Mouse (Mus musculus) intestine, postnatal 0 days (tissue): ENCODE measurements at regions not wholly inside any gene's neighbourhood (a gene's known extent, or its start where the extent isn't known, plus 50 kb on each side); places are given as distances from the start of the nearest gene placed in this dataset.

Experiments used
- ATAC-seq: fragments of 200-750 bp; cut with Nextera tagmentation; 2 replicates; pipeline ENCODE4 v1.8.0; 2017; ENCODE audit warnings: mild to moderate bottlenecking, moderate TSS enrichment, moderate library complexity
- H3K27ac ChIP-seq: fragments of 300-500 bp; sonication (generic); 2 replicates; pipeline ENCODE4 v1.5.1; 2014; ENCODE audit warnings: mild to moderate bottlenecking, low read depth, low read length, moderate library complexity
- H3K27me3 ChIP-seq: fragments of 300-500 bp; sonication (generic); replicated peaks from 2 replicates; pipeline ENCODE4 v1.6.1; 2014; ENCODE audit warnings: low read length, mixed read lengths; ENCODE audit not compliant: control insufficient read depth, insufficient read depth
- H3K36me3 ChIP-seq: fragments of 300-500 bp; sonication (generic); 2 replicates; pipeline ENCODE4 v1.6.1; 2014; ENCODE audit warnings: mild to moderate bottlenecking, moderate library complexity; ENCODE audit not compliant: control insufficient read depth, insufficient read depth
- H3K4me1 ChIP-seq: fragments of 300-500 bp; sonication (generic); replicated peaks from 2 replicates; pipeline ENCODE4 v1.6.1; 2014; ENCODE audit warnings: antibody characterized with exemption, low read length, mixed read lengths; ENCODE audit not compliant: control insufficient read depth, insufficient read depth
- H3K4me2 ChIP-seq: fragments of 300-500 bp; sonication (generic); replicated peaks from 2 replicates; pipeline ENCODE4 v1.6.1; 2014; ENCODE audit warnings: low read depth, mild to moderate bottlenecking, moderate library complexity
- H3K4me3 ChIP-seq: fragments of 300-500 bp; sonication (generic); 2 replicates; pipeline ENCODE4 v1.5.1; 2014; ENCODE audit warnings: low read depth, low read length
- H3K9ac ChIP-seq: fragments of 300-500 bp; sonication (generic); 2 replicates; pipeline ENCODE4 v1.6.1; 2014; ENCODE audit warnings: mild to moderate bottlenecking, low read depth, low read length
- H3K9me3 ChIP-seq: fragments of 300-500 bp; sonication (generic); 2 replicates; pipeline ENCODE4 v1.6.1; 2016; ENCODE audit warnings: mixed run types; ENCODE audit not compliant: control insufficient read depth
- CTCF ChIP-seq: sonication (generic); IDR thresholded peaks from 2 replicates; pipeline ENCODE4 v1.5.1; 2016; ENCODE audit warnings: low read depth, mild to moderate bottlenecking, control low read depth, antibody characterized with exemption, moderate library complexity
- WGBS: fragments of 180-500 bp; shearing (Covaris S2); extraction: QIAGEN DNeasy Blood & Tissue Kit; methylation state at CpG from one replicate; pipeline ENCODE4 v1.1.7; 2014; 5-methylcytosine and 5-hydroxymethylcytosine counted together

- H3K4me3 ChIP-seq, result no peak overlapping the region
- TF ChIP-seq CTCF, result no peak
- ATAC-seq, result no peak
- no peaks in the 10 kb centered on the region for H3K9me3 ChIP-seq
- no peaks in the 10 kb centered on the region for H3K4me1 ChIP-seq
- H3K36me3 ChIP-seq, result no peaks in the 10 kb centered on the region
- 78% methylated on average over 1 of the region's 1 CpGs for WGBS
- H3K9ac ChIP-seq, result no peak overlapping the region
- H3K4me2 ChIP-seq, result no peak overlapping the region
- no peaks in the 10 kb centered on the region for H3K27me3 ChIP-seq
- H3K27ac ChIP-seq, result no peak overlapping the region
Observed at GRCm38 (mm10) chr3:8036697-8037096, 1416.5 kb upstream of the 1700008P02Rik start.

- Histone ChIP-seq H3K27ac (no peak overlapping the region), H3K36me3 (no peaks in the 10 kb centered on the region), H3K9me3 (no peaks in the 10 kb centered on the region), H3K9ac (no peak overlapping the region), H3K4me1 (no peaks in the 10 kb centered on the region), H3K27me3 (no peaks in the 10 kb centered on the region), H3K4me2 (no peak overlapping the region), H3K4me3 (no peak overlapping the region)
- no peak for TF ChIP-seq CTCF
- WGBS, result 77% methylated on average over 14 of the region's 14 CpGs
- ATAC-seq, result no peak
Observed at GRCm38 (mm10) chr3:8035091-8035729, 1415.0 kb upstream of the 1700008P02Rik start.

DNA sequence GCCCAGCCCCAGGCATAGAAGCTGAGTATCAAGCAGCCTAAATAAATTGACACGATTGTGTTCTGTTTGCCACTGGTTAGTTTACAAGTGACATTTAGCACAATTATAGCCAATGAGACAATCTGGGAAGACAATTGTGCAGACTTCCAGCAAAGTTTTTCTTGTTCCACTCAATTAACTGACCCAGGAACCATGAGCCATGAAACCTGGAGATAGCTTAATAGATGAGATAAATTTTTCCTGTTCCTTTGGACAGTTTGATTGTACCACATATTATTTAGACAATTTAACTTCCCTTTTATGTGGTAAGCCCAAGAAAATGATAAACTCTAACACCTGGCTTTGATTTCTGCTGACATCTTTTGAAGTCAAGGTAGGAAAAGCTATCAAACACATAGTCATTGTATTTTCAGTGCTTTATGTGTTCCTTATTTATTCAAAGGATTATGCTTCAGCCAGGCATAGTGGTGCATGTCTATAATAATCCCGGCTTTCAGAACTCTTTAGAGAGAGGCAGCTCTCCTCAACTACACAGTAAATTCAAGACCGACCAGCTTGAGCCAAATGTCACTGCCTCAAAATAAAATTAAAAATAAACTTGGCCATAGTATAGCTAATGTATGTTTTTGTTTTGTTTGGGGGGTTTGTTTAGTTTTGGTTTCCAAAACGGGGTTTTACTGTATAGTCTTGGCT is 1406.2 kb upstream of the 1700008P02Rik start:
- no peaks in the 10 kb centered on the region for H3K4me1 ChIP-seq
- no peaks in the 10 kb centered on the region for H3K27me3 ChIP-seq
- H3K9me3 ChIP-seq, result no peaks in the 10 kb centered on the region
- H3K9ac ChIP-seq, result no peak overlapping the region
- TF ChIP-seq CTCF, result no peak
- H3K4me2 ChIP-seq, result no peak overlapping the region
- no peak overlapping the region for H3K27ac ChIP-seq
- H3K4me3 ChIP-seq, result no peak overlapping the region
- ATAC-seq, result no peak
- no peaks in the 10 kb centered on the region for H3K36me3 ChIP-seq
- WGBS, result 66% methylated on average over 4 of the region's 4 CpGs

DNA sequence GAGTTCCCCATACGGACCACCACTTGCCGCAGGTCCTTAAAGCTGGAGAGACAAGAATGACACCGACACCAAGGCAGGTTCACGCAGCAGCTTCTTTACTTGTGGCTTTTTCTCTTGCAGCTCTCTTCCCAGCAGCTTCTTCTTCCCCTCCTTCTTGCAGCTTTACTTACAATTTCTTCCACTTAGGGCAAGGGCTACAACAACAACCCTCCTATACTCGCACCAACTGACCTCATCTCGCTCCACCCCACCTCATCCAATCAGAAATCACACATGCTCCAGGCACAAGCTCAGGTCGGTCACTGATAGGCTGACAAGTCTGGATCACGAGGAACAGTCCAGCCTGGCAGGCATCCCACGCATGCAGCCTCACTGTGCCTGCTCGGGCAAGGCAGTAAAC is 1402.4 kb upstream of the 1700008P02Rik start:
- no peaks in the 10 kb centered on the region for H3K36me3 ChIP-seq
- H3K9ac ChIP-seq, result no peak overlapping the region
- WGBS, result 89% methylated on average over 10 of the region's 10 CpGs
- no peak overlapping the region for H3K4me2 ChIP-seq
- H3K4me3 ChIP-seq, result no peak overlapping the region
- no peak overlapping the region for H3K27ac ChIP-seq
- TF ChIP-seq CTCF, result no peak
- no peaks in the 10 kb centered on the region for H3K27me3 ChIP-seq
- H3K4me1 ChIP-seq, result no peaks in the 10 kb centered on the region
- no peaks in the 10 kb centered on the region for H3K9me3 ChIP-seq
- ATAC-seq, result no peak

- Histone ChIP-seq H3K27ac (no peak overlapping the region), H3K27me3 (no peaks in the 10 kb centered on the region), H3K4me3 (no peak overlapping the region), H3K9ac (no peak overlapping the region), H3K36me3 (no peaks in the 10 kb centered on the region), H3K9me3 (no peaks in the 10 kb centered on the region), H3K4me2 (no peak overlapping the region), H3K4me1 (no peaks in the 10 kb centered on the region)
- ATAC-seq, result no peak
- 86% methylated on average over 3 of the region's 3 CpGs for WGBS
- TF ChIP-seq CTCF, result no peak
Observed at GRCm38 (mm10) chr3:8017489-8017888, 1397.2 kb upstream of the 1700008P02Rik start.

GRCm38 (mm10) chr3:8016945-8017344 is 1396.7 kb upstream of the 1700008P02Rik start:
- H3K4me1 ChIP-seq, result no peaks in the 10 kb centered on the region
- TF ChIP-seq CTCF, result no peak
- H3K36me3 ChIP-seq, result no peaks in the 10 kb centered on the region
- H3K9me3 ChIP-seq, result no peaks in the 10 kb centered on the region
- no peak overlapping the region for H3K9ac ChIP-seq
- H3K4me2 ChIP-seq, result no peak overlapping the region
- no peak for ATAC-seq
- H3K27ac ChIP-seq, result no peak overlapping the region
- no peak overlapping the region for H3K4me3 ChIP-seq
- H3K27me3 ChIP-seq, result no peaks in the 10 kb centered on the region
